In the genomic region with DNA sequence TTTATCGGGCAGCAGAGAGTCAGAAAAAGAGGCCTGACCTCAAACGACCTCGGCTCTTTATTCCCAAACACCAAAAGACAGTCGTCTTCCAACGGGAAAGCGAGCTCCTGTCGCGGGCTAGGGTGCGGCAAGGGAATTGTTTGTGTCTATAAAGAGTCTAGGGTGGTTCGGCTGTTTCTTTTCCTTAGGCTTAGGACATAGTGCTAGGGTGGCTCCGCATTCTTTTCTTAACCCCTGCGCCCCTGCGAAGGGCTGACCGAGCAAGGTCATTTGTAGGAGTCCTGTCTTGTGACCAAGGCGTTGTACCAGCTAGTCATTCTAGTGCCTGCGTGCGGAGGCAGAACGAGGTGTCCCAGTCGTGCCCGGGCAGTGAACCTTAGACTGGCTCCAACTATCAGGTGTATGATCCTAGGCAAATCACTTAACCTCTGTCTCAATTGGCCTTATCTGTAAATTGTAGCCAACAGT, we compare ENCODE assay signal across 8 mouse cellular contexts. TPM values are rescaled to one million over a fixed set of nuclear protein-coding genes. Genes with fewer than 3 reads are reported as not detected.
DNase-seq lines count a peak whose midpoint lies in the region; ATAC-seq and TF ChIP-seq lines count a peak whose summit lies in the region.

No protein-coding gene starts in this region.

- peak; percentile 54 for TF ChIP-seq POLR2A in embryonic fibroblast, embryonic 13.5 days (IDR thresholded peaks at IDR 0.05; ENCODE audit: low read depth, low read length)

- H3K4me1 ChIP-seq in embryonic fibroblast, embryonic 13.5 days (ENCODE audit: control insufficient read depth, insufficient read depth, low read length): 0 out of 2 replicates have a peak, but pooled peaks cover 2% of the 10 kb centered on the region
- H3K4me1 ChIP-seq in hindbrain, embryonic 12.5 days: peaks cover 13% of the 10 kb centered on the region
- peaks cover 5% of the 10 kb centered on the region; the same call in 1 of the 2 replicates for H3K4me1 ChIP-seq in limb, embryonic 11.5 days (ENCODE audit: control insufficient read depth, insufficient read depth, low read length)
- peaks cover 24% of the 10 kb centered on the region for H3K4me1 ChIP-seq in midbrain, embryonic 13.5 days (replicated peaks)

- peak; percentile 7; the same call in 1 of the 2 replicates for ATAC-seq in hindbrain, embryonic 12.5 days (ENCODE audit: low FRiP score)
- no peak for ATAC-seq in limb, embryonic 11.5 days (ENCODE audit: insufficient number of reproducible peaks, low FRiP score, low TSS enrichment, low read depth)
- peak; percentile 11 for ATAC-seq in midbrain, embryonic 13.5 days

- peak overlapping the region; percentile 98 for H3K9ac ChIP-seq in hindbrain, embryonic 12.5 days
- H3K9ac ChIP-seq in limb, embryonic 11.5 days (ENCODE audit: low read length): peak overlapping the region; percentile 89
- peak overlapping the region; percentile 95 for H3K9ac ChIP-seq in midbrain, embryonic 13.5 days (replicated peaks)

- peak overlapping the region; percentile 64 for H3K4me2 ChIP-seq in hindbrain, embryonic 12.5 days (replicated peaks)
- peak overlapping the region; percentile 68 for H3K4me2 ChIP-seq in limb, embryonic 11.5 days (ENCODE audit: low read depth, severe bottlenecking)
- H3K4me2 ChIP-seq in midbrain, embryonic 13.5 days (replicated peaks): peak overlapping the region; percentile 72

- peak overlapping the region; percentile 91 for H3K27ac ChIP-seq in embryonic fibroblast, embryonic 13.5 days (ENCODE audit: insufficient read depth, low read length)
- H3K27ac ChIP-seq in hindbrain, embryonic 12.5 days: peak overlapping the region; percentile 99
- peak overlapping the region; percentile 45; the same call in 1 of the 2 replicates for H3K27ac ChIP-seq in limb, embryonic 11.5 days (replicated peaks; ENCODE audit: low read depth, low read length)
- H3K27ac ChIP-seq in midbrain, embryonic 13.5 days: peak overlapping the region; percentile 95

- TF ChIP-seq CTCF in embryonic fibroblast, embryonic 13.5 days (IDR thresholded peaks at IDR 0.05; ENCODE audit: borderline replicate concordance, insufficient read depth, low read length): no peak

- WGBS in hindbrain, embryonic 12.5 days: 2% methylated on average over 20 of the region's 20 CpGs
- WGBS in limb, embryonic 11.5 days: 8% methylated on average over 20 of the region's 20 CpGs
- 3% methylated on average over 20 of the region's 20 CpGs for WGBS in midbrain, embryonic 13.5 days

- H3K4me3 ChIP-seq in embryonic fibroblast, embryonic 13.5 days (ENCODE audit: insufficient read depth, low read length): peak overlapping the region; percentile 55
- peak overlapping the region; percentile 99 for H3K4me3 ChIP-seq in hindbrain, embryonic 12.5 days
- peak overlapping the region; percentile 98 for H3K4me3 ChIP-seq in limb, embryonic 11.5 days (ENCODE audit: low read depth, low read length)
- peak overlapping the region; percentile 74 for H3K4me3 ChIP-seq in midbrain, embryonic 13.5 days (replicated peaks)

- H3K9me3 ChIP-seq in hindbrain, embryonic 12.5 days (replicated peaks): no peaks in the 10 kb centered on the region
- no peaks in the 10 kb centered on the region for H3K9me3 ChIP-seq in limb, embryonic 11.5 days (ENCODE audit: control insufficient read depth, low read length)
- H3K9me3 ChIP-seq in midbrain, embryonic 13.5 days: no peaks in the 10 kb centered on the region

- no peaks in the 10 kb centered on the region for H3K27me3 ChIP-seq in hindbrain, embryonic 12.5 days
- H3K27me3 ChIP-seq in limb, embryonic 11.5 days (ENCODE audit: control insufficient read depth, insufficient read depth, low read length): no peaks in the 10 kb centered on the region
- H3K27me3 ChIP-seq in midbrain, embryonic 13.5 days: no peaks in the 10 kb centered on the region

- DNase-seq in ovary, postnatal 36 days (ENCODE audit: low spot score): peak; percentile 39
- no peak for DNase-seq in ovary, adult 18-20 months (ENCODE audit: low spot score)
- no peak for DNase-seq in limb, embryonic 11.5 days (ENCODE audit: low spot score)
- peak; percentile 58 for DNase-seq in yolk sac, embryonic 10.5 days (ENCODE audit: low spot score)
- no peak for DNase-seq in retina, postnatal 1 day

- peaks cover 22% of the 10 kb centered on the region for H3K36me3 ChIP-seq in hindbrain, embryonic 12.5 days
- peaks cover 7% of the 10 kb centered on the region; the same call in 1 of the 2 replicates for H3K36me3 ChIP-seq in limb, embryonic 11.5 days (ENCODE audit: control insufficient read depth, insufficient read depth, low read length)
- H3K36me3 ChIP-seq in midbrain, embryonic 13.5 days: peaks cover 25% of the 10 kb centered on the region

RNA-seq across cellular contexts. Expression of gene Brwd1, which starts 0.9 kb away (rescaled TPM):
- polyA plus RNA-seq in embryonic fibroblast, embryonic 13.5 days (2011; ENCODE audit: insufficient read length, low read depth, missing spikeins): 79.1 and 122 TPM in 2 replicates
- 219 and 232 TPM in 2 replicates for polyA plus RNA-seq in hindbrain, embryonic 12.5 days (2016; fragmentation: Nextera tagmentation; extraction: Ambion mirVana)
- polyA plus RNA-seq in limb, embryonic 11.5 days (2014; fragmentation: Nextera tagmentation; extraction: Ambion mirVana): 153 and 157 TPM in 2 replicates
- polyA plus RNA-seq in midbrain, embryonic 13.5 days (2015; fragmentation: Nextera tagmentation; extraction: Ambion mirVana): 287 and 303 TPM in 2 replicates

RNA-seq across cellular contexts. Expression of gene Hmgn1, which starts 44.3 kb away (rescaled TPM):
- 261 and 299 TPM in 2 replicates for polyA plus RNA-seq in embryonic fibroblast, embryonic 13.5 days (2011; ENCODE audit: insufficient read length, low read depth, missing spikeins)
- 655 and 709 TPM in 2 replicates for polyA plus RNA-seq in hindbrain, embryonic 12.5 days (2016; fragmentation: Nextera tagmentation; extraction: Ambion mirVana)
- polyA plus RNA-seq in limb, embryonic 11.5 days (2014; fragmentation: Nextera tagmentation; extraction: Ambion mirVana): 1,125 and 1,150 TPM in 2 replicates
- polyA plus RNA-seq in midbrain, embryonic 13.5 days (2015; fragmentation: Nextera tagmentation; extraction: Ambion mirVana): 509 and 559 TPM in 2 replicates

Comparison
In these comparisons a context has a peak if more than half of its experiments do, and no peak if none do; other contexts are left out.
1. DNase-seq: peak in ovary, postnatal 36 days (single experiment) and yolk sac, embryonic 10.5 days (single experiment); none in ovary, adult 18-20 months (single experiment), limb, embryonic 11.5 days (single experiment) and retina, postnatal 1 day (single experiment).
2. H3K27ac ChIP-seq: peak in every context shown above with its lines; median percentile 99 in hindbrain, embryonic 12.5 days; 95 in midbrain, embryonic 13.5 days; 91 in embryonic fibroblast, embryonic 13.5 days; 45 in limb, embryonic 11.5 days.
3. Peak in every context shown above with its lines, with median percentiles within 50 percentile points of each other: H3K4me3 ChIP-seq, H3K4me2 ChIP-seq and H3K9ac ChIP-seq.